Mouse (Mus musculus) mouse trophoblast stem cell (cell line): Measurements from ENCODE around the gene Hic1.
"Not testable (repeated sequence)": the region's sequence is repeated elsewhere in the genome, so short reads cannot be mapped to it uniquely, and the experiment has no call there.

Experiments used
- in situ Hi-C, 2 experiments: fragments of 300-500 bp; cut with MseI, MboI; formaldehyde crosslinking; loops; 2 replicates in 1 of 2; 3 replicates in 1 of 2; pipeline ENCODE4 v1.15.1; 2025

Gene Hic1

GRCm38 (mm10) chr11:75193256-75194071 is 24.1 kb upstream of the Hic1 start, which contains the start of gene Rtn4rl1:
TSS of gene Rtn4rl1 (plus strand) at chr11:75193783.
- in situ Hi-C loops, result loop anchor here (5.0 kb wide), 1 partner anchor 99 kb away; no protein-coding TSS in a partner anchor

GRCm38 (mm10) chr11:75192336-75193214 is 23.3 kb upstream of the Hic1 start:
- in situ Hi-C loops, result loop anchor here (5.0 kb wide), 1 partner anchor 100 kb away; no protein-coding TSS in a partner anchor

- in situ Hi-C loops, result loop anchor here (5.0 kb wide), 1 partner anchor 100 kb away; no protein-coding TSS in a partner anchor
These were observed 22.5 kb upstream of the Hic1 start for GRCm38 (mm10) chr11:75191841-75192240.

- in situ Hi-C loops, result loop anchor here (5.0 kb wide), 1 partner anchor 101 kb away; no protein-coding TSS in a partner anchor
These were observed 21.7 kb upstream of the Hic1 start, which contains the start of gene Dph1 for GRCm38 (mm10) chr11:75190905-75191441. TSS of gene Dph1 (minus strand) at chr11:75191241.

- in situ Hi-C loops, result loop anchor here (5.0 kb wide), 1 partner anchor 102 kb away; no protein-coding TSS in a partner anchor
These were observed 21.0 kb upstream of the Hic1 start for GRCm38 (mm10) chr11:75190371-75190724.

- in situ Hi-C loops, result loop anchor here (5.0 kb wide), 1 partner anchor 102 kb away; no protein-coding TSS in a partner anchor
These were observed 20.5 kb upstream of the Hic1 start for GRCm38 (mm10) chr11:75189713-75190370.

- in situ Hi-C loops, result no loop called here
These were observed 15.7 kb upstream of the Hic1 start for GRCm38 (mm10) chr11:75184986-75185385.

GRCm38 (mm10) chr11:75184573-75184972 is 15.3 kb upstream of the Hic1 start:
- in situ Hi-C loops, result no loop called here

- in situ Hi-C loops, result no loop called here
These were observed 14.7 kb upstream of the Hic1 start for GRCm38 (mm10) chr11:75183917-75184570.

GRCm38 (mm10) chr11:75178672-75179208 is 9.4 kb upstream of the Hic1 start, which contains the start of gene Ovca2:
TSS of gene Ovca2 (minus strand) at chr11:75178835.
- in situ Hi-C loops, result no loop called here

GRCm38 (mm10) chr11:75178011-75178410 is 8.7 kb upstream of the Hic1 start:
- in situ Hi-C loops, result no loop called here

- in situ Hi-C loops, result not testable (repeated sequence)
These were observed 5.3 kb upstream of the Hic1 start for GRCm38 (mm10) chr11:75174574-75174973.

GRCm38 (mm10) chr11:75173799-75174165 is 4.5 kb upstream of the Hic1 start:
- in situ Hi-C loops, result no loop called here

- in situ Hi-C loops, result no loop called here
These were observed 3.9 kb upstream of the Hic1 start for GRCm38 (mm10) chr11:75173095-75173798.

GRCm38 (mm10) chr11:75172151-75173094 is 3.1 kb upstream of the Hic1 start:
- in situ Hi-C loops, result no loop called here

- in situ Hi-C loops, result no loop called here
These were observed 2.0 kb upstream of the Hic1 start for GRCm38 (mm10) chr11:75171186-75171865.

- in situ Hi-C loops, result no loop called here
These were observed 925 bp upstream of the Hic1 start for GRCm38 (mm10) chr11:75170136-75170751.
